Mouse (Mus musculus) olfactory bulb, adult 2 months (tissue): ENCODE measurements around the gene Hccs.

Source experiments
- CTCF ChIP-seq: fragments of 200-500 bp; IDR thresholded peaks from 2 replicates; pipeline ENCODE4 v1.5.1; 2012; ENCODE audit warnings: low read depth, mild to moderate bottlenecking, low read length, moderate library complexity; ENCODE audit not compliant: insufficient read depth
- POLR2A ChIP-seq: fragments of 200-500 bp; IDR thresholded peaks from 2 replicates; pipeline ENCODE4 v1.6.1; 2012; ENCODE audit warnings: mild to moderate bottlenecking, low read depth, low read length, moderate library complexity; ENCODE audit not compliant: insufficient read depth

DNA sequence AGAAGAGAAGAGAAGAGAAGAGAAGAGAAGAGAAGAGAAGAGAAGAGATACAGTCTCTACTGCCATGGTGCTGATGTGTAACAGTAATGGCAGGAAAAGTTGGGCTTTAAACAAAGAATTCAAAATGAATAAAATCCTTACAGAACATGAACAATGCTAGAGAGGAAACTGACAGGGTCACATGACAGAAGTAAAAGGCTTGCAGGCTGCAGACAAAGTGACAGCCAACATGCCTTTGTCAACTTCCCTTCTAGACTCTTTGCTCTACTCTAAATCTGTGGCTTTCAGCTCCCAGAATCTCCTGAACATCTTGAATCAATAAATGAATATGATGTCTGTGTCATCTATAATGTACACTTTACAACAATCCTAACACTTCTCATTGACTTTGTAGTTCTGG lies 17.4 kb upstream of the Hccs start:
- TF ChIP-seq CTCF (no peak), POLR2A (no peak)
